Mouse (Mus musculus): ENCODE data around the gene Cdkn2d.

The Cdkn2d gene

GRCm38 (mm10) chr9:21245113-21245487 is 46.1 kb downstream of the Cdkn2d start:
- no peak for DNase-seq (ENCODE audit: low spot score in 2 of 2)

DNA sequence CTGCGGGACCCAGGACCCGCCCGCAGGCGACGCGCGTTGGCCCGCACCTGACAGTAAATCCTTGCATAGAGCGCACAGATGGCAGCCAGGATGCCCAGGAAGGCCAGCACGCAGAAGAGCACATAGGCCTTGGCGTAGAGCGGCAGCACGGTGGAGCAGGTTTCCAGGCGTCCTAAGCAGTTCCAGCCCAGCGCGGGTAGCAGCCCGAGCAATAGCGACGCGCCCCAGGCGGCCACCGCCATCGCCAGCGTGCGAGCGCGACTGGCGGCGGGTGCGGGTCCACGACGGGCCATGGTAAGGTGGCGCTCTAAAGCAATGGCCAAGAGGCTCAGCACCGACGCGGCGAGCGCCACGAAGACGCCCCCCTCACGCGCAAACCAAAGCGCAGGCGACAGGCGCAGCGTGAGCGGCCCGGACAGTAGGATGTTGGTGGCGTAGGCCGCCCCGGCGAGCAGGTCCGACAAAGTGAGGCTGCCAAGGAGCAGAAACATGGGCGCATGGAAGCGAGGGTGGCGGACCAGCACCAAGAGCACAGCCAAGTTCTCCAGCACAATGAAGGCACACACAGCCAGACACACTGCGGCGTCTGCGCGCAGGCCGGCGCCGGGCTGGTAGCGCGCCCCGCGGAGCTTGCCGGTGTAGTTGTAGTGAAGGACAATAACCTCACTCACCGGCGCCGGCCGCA is 46.6 kb downstream of the Cdkn2d start:
- DNase-seq (ENCODE audit: low spot score in 2 of 2): peak in 1 of 2 experiments; percentile 44

- DNase-seq (ENCODE audit: low spot score in 2 of 2): no peak
These were observed 47.3 kb downstream of the Cdkn2d start for GRCm38 (mm10) chr9:21243826-21244427.

DNA sequence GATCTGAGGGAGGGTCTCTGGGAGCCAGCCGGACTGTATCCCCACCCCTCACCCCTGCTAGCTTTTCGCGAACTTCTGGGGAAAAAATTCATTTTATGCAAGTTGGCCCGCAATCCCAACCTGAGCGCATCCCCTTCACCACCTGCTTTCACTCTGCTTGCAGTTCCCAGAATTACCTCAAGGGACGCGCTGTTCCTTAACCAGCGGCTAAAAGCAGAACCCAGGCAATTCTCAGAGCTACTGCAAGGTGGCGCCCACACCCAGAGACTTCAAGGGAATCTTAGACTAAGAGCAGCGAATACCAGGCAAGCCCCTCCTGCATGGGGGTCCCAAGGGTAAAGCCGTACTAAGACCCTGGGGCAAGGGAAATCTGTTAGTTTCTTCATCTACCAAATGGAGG is 49.9 kb downstream of the Cdkn2d start:
- peak in 1 of 2 experiments; percentile 90 for DNase-seq (ENCODE audit: low spot score in 2 of 2)

DNA sequence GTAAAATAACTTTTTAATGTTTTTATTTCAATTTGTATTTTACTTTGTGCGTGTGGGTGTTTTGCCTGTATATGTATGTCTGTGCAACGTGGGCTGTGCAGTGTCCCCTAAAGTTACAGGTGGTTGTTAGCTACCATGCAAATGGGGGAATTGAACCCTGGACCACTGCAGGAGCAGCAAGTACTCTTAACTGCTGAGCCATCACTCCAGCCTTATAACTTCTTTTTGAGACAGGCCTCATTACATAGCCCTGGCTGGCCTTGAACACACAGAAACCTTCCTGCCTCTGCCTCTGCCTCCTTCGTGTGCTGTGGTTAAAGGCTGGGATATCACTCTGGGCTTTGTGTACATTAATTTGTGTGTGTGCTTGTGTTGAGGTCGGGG is 51.8 kb downstream of the Cdkn2d start:
- DNase-seq (ENCODE audit: low spot score in 2 of 2): no peak

- DNase-seq (ENCODE audit: low spot score in 2 of 2): peak in 1 of 2 experiments; percentile 66
These were observed 52.3 kb downstream of the Cdkn2d start, which contains the start of gene Keap1 for GRCm38 (mm10) chr9:21238733-21239464. Keap1 (minus strand) TSS chr9:21239361.

Measured in left cerebral cortex, adult 9 months (tissue).